Mouse (Mus musculus) layer of hippocampus, adult 11-12 months (tissue): ENCODE results near the gene Pgap3.

ENCODE experiments used
- DNase-seq: peaks from one replicate; pipeline ENCODE4 v3.0.0; 2022; ENCODE audit warnings: low spot score

The Pgap3 gene

DNA sequence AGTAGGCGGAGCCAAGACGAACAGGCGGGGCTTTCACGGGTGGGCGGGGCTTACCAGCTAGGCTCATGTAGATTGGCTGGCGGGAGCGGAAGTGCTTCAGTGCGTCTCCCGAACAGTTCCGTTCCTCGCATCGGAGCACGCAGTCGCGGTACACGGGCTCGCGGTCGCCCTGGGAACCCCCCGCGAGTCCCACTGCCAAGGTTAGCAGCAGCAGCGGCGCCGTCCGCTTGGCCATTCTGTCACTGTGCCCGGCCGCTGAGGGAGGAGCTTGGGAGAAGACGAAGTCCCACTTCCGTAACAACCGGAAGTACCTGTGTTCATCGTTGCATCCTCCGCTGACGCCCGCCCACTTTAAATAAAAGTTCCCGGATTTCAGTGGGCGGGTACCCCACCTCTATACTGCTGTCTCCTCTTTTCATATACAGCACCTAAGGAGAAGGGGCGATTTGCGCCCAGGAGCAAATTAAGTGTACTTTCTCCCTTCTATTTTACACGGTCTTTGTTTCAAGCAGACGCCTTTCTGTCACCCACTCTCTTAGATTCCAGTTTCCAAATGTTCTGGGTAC lies at the start of gene Pgap3:
Gene Pgap3, minus strand, starts transcription at position 330 of the 566 bp plus-strand sequence.
- peak; percentile 90 for DNase-seq

DNA sequence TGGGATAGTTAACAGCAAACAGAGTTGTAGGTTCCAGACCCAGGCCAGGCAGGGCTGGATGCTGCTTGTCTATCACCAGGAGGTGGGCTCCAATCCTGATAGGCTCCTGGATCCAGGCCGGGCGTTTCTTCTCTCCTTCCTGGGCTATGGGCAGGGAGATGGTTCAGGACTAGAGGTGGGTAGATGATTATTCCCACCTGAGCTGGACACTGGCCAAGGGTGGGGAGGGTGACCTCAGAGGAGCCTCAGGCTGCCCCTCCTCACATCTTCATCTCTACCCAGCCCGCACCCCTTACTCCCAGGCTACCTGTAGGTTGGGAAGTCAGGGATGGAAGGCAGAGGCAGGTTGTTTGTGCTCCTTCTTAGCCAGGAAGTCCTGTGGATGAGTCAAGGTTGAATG lies 49.1 kb upstream of the Pgap3 start:
- DNase-seq = no peak

GRCm38 (mm10) chr11:98448191-98448790 lies 48.0 kb upstream of the Pgap3 start:
- no peak for DNase-seq

DNA sequence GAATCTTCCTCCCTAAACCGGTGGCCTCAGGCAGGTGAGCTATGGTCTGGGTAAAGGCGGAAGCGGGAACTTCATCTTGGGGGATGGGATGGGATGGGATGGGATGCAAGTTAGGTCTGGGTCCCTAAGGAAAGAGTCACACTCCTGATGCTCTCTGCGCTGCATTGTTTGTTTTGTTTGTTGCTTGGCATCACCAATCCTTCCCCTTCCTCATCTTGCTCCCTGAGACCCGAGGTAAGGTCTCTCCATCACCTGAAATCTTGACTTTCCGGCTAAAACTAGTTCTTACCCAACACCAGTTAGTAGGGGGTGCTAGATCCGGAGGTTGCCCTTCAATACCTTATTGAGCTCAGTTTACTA lies 47.2 kb upstream of the Pgap3 start:
- no peak for DNase-seq

DNA sequence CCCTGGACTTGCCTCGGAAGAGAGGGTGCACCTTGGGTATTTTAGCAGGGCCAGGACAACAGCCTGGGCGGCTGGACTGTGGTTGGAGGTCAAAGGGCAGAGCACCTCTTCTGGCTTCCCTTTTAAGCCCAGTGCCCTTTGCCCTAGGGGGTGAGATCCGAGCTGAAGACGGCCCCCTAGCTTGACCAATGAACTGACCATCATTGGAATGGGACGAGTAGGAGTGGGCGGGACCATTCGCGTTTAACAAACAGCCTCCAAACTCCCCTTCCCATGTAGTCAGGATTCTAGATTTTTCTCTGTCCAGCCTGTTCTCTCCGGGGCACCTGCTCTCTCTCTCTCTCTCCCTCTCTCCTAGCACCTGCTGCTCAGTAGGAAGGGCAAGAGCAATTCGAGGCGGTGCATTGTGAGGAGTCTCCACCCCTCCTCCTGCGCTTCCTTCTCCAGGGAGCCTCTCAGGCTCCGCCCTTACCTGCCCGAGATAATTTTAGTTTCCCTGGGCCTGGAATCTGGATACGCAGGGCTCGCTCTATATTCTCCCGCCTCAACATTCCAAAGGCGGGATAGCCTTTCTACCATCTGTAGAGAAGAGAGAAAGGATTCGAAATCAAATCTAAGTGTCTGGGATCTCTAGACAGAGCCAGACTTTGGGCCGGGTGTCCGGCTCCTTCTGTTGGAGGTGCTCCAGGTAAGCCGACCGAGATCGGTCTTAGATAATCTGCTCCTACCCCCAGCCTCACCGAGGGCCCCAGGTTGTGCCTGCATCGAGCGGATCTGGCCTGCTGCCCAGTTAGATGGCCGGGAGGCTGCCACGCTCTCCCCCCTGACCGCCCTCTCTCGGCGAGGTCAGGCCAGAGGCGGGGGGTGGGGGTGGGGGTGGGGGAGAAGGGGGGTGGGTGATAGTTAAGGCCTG lies 46.5 kb upstream of the Pgap3 start:
- no peak for DNase-seq

GRCm38 (mm10) chr11:98446213-98446561 lies 45.9 kb upstream of the Pgap3 start, which contains the start of gene Grb7:
Gene Grb7 (plus strand): TSS chr11:98446394.
- no peak for DNase-seq

DNA sequence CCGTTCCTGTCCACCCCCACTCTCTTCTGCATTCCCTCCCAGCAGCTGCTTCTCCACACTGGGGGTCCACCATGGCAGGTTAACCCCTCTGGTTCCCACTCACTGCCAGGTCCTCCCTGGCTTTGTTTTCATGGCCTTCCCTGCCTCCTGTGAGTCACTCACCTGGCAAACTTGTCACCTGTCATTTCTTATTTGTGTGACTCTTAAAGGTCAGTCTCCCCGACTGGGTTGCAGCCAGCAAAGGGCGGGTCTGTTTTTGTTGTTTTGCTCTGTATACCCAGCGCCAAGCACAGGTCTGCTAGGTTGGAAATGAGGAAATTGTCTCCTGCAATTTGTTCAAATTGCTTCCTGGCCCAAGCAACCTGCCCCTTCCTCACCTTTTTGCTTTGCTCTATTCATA lies 45.4 kb upstream of the Pgap3 start:
- DNase-seq = no peak

DNA sequence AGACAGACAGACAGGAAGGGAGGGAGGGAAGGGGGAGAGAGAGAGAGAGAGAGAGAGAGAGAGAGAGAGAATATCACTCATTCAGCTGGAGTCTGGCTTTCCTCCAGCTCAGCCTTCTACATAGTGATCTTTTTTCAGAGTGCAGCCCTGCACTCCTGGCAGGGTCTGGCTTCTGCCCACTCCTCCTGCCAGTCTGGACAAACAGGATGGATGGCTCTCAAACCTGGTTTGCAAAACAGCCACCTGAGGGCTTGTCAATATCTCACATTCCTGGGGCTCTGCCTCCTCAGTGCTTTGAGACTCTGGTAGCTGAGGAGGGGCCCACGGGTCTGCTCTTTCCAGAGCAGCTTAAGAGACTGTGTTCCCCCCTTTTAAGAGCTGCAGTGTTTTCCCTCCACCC lies 44.9 kb upstream of the Pgap3 start:
- DNase-seq = no peak

GRCm38 (mm10) chr11:98443688-98444087 lies 43.4 kb upstream of the Pgap3 start:
- no peak for DNase-seq

DNA sequence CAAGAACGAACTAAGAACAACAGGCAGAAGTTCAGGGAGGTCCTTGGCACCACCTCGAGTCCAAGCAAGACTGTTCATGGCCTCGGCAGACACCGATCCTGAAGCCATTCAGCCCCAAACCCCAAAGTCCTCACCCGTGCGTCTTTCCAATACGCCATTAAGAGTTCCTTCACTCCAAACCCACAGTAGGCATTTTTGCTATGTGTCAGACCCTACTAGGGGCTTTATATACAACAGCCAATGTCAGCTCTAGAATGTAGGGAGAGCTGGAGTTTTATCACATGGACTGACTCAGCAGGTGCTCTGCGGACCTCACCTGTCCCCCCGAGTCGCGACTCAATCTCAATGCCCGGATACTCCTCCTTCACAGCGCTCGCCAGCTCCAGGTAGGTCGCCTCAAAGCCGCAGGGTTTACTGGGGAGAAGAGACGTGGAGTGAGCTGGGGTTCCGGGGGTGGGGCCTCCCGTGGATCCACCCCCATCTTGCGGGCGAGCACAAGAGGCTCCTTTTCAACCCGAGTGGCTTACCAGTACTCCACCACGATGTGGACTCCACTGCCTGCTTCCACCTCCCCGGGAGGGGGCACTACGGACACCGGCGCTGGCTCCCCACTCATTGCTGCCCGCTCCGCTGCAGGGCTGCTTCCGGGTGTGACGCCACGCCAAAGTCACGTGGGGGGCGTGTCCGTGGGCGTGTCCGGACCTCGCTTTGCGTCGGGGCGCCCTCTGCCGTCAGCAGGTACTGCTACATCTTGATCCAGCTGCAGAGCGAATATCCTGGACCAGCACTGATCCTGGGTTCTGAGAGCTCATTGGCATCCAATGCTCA lies 38.3 kb upstream of the Pgap3 start, which contains the start of gene Mien1:
Gene Mien1, minus strand, starts transcription at position 661 of the 828 bp plus-strand sequence.
- peak; percentile 94 for DNase-seq

DNA sequence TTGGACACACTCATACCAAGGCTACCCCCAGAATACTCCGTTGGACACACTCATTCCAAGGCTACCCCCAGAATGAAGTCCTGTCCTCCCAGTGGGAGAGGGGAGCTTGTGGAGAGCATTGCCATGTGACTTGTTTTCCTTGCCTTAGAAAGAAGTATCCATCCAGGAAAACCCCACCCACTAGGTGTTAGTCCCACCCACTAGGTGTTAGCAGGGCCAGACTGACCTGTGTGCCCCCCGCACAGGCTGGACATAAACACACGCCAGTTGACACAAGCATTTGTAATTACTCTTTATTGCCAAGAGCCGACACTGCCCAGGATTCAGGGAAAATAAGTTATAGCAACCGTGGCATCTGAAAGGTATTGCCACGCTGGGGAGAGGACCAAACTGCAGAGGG lies 37.2 kb upstream of the Pgap3 start:
- no peak for DNase-seq

GRCm38 (mm10) chr11:98435723-98436122 lies 35.4 kb upstream of the Pgap3 start:
- DNase-seq = no peak

- no peak for DNase-seq
These were observed 31.6 kb upstream of the Pgap3 start for GRCm38 (mm10) chr11:98431743-98432502.

GRCm38 (mm10) chr11:98428436-98428835 lies 28.1 kb upstream of the Pgap3 start:
- no peak for DNase-seq

DNA sequence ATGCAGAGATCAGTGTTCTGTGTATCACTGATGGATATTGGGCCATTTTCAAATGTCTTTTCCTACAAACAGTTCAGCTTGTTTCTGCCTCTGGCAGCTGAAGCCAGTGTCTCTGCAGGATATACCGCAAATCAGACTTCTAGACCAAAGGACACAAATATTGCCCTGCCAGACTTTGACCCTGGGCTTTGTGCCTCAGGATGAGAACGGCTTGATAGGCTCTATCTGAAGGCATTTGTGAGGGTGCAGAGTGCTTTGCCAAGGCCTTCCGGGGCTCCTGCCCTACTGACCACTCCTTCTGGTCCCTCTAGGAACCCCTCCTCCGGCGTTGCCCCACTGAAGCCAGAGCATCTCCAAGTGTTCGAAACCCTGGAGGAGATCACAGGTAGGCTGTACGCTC lies 26.3 kb upstream of the Pgap3 start:
- no peak for DNase-seq

DNA sequence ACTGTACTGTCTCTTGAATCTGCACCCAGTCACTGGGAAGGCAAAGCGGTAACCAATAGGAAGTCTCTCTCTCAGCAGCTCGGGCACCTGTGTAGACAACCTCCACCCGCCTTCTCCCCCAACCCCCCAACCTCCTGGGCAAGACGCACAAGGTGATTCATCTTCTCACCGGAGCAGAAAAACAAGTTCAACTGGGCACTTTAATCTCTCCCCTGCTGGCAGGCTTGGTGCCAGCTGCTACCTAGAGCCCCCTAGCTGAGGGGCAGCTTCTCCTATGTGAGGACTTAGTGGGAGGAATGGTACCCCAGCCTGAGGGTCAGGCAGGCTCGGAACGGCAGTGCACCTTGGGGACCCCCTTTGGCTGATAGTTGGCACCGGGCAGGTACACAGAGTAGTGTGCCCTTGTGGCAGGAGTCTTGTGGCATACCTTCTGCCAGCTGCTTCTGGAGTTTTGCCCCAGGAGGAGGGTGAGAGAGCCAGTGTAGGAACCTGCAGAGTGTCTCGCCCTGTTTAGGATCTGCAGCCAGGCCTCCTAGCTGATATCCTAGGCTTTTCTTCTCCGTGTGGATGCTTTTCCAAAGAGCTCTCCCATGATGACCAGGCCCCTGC lies 18.8 kb upstream of the Pgap3 start:
- no peak for DNase-seq

GRCm38 (mm10) chr11:98418273-98418672 lies 18.0 kb upstream of the Pgap3 start:
- no peak for DNase-seq

DNA sequence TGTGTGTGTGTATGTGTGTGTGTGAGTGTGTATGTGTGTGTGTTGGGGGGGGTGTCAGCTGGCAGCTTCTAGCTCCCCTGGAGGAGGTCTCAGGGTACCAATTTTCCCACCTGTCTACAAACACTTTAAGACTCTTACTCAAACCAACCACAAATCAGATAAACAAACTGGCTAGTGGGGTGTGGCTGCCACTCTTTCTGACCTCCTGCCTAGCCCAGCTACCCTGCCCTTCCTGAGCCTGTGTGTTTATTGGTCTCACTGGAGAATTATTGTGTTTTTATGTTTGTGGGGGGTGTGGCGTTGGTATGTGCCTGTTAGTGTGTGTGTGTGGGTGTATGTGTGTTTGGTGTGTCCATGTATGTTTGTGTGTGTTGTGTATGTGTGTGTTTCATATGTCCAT lies 16.8 kb upstream of the Pgap3 start:
- DNase-seq = no peak

DNA sequence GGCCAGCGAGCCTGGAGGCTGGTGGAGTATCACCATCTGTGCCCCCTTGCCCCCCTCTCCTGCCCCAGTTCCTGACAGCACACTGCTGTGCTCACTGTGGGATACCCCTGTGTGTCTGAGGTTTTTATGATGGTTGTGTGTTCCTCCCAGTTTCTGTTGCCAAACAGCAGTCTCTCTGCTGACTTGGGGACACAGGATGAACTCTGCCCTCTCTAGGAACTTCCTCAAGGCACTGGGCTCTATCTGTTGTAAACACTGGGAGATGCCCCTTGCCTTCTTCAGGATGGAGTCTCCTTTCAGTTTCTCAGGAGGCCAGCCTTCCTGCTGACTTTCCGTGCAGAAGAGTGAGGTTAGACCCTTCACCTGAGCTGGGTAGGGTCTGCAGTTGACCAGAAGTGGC lies 13.9 kb upstream of the Pgap3 start:
- no peak for DNase-seq

- no peak for DNase-seq
These were observed 13.4 kb upstream of the Pgap3 start for GRCm38 (mm10) chr11:98413731-98414130.

DNA sequence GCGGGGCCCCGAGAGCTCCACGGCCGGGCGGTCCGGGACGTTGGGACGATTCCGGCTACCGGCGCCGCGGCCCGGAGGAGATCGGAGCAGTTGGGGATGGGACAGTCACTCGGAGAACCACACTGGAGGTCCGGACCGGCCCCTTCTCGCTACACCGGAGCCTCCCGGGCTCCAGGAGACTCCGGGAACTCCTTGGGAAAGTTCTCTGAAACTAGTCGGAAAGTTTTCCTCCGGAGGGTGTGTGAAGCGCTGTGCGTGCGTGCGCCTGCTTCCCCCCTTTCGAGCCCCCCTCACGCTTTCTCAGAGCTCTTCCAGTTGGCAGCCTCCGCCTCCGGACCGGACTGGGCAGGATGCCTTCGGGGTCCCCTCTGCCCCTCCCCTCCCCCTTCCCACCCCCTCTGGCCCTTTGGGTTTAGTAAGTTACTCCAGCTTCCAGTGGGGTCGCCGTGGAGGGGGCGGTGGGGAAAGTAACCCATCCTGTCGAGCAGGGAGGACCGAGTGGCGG lies 12.6 kb upstream of the Pgap3 start:
- no peak for DNase-seq
